Mouse (Mus musculus) forelimb bud, embryonic 11.5 days (tissue): ENCODE data around the gene Gripap1.
"Not testable (repeated sequence)": the region's sequence is repeated elsewhere in the genome, so short reads cannot be mapped to it uniquely, and the experiment has no call there.

Experiments used
- DNase-seq: peaks from one replicate; pipeline ENCODE4 v3.0.0-alpha.2; 2012; ENCODE audit warnings: low read depth, low spot score

Gene Gripap1

GRCm38 (mm10) chrX:7778450-7779244 lies 10.9 kb upstream of the Gripap1 start:
- DNase-seq, result no peak

GRCm38 (mm10) chrX:7779294-7779693 lies 10.3 kb upstream of the Gripap1 start:
- no peak for DNase-seq

- no peak for DNase-seq
These were observed 6.9 kb upstream of the Gripap1 start for GRCm38 (mm10) chrX:7782603-7783092.

GRCm38 (mm10) chrX:7790309-7790708 lies 744 bp downstream of the Gripap1 start:
- DNase-seq, result no peak

GRCm38 (mm10) chrX:7793361-7793760 lies 3.8 kb downstream of the Gripap1 start:
- DNase-seq, result peak; percentile 11

GRCm38 (mm10) chrX:7795016-7795415 lies 5.5 kb downstream of the Gripap1 start:
- DNase-seq, result peak; percentile 56

- no peak for DNase-seq
These were observed 7.8 kb downstream of the Gripap1 start for GRCm38 (mm10) chrX:7797327-7797726.

- not testable (repeated sequence) for DNase-seq
These were observed 12.6 kb downstream of the Gripap1 start for GRCm38 (mm10) chrX:7802157-7802556.

GRCm38 (mm10) chrX:7815016-7815415 lies 25.5 kb downstream of the Gripap1 start:
- DNase-seq, result not testable (repeated sequence)

- peak; percentile 9 for DNase-seq
These were observed 32.6 kb downstream of the Gripap1 start, which contains the start of gene Kcnd1 for GRCm38 (mm10) chrX:7821865-7822779. Gene Kcnd1 (plus strand): TSS chrX:7822289.

- no peak for DNase-seq
These were observed 47.6 kb downstream of the Gripap1 start for GRCm38 (mm10) chrX:7837146-7837545.

- no peak for DNase-seq
These were observed 51.2 kb downstream of the Gripap1 start for GRCm38 (mm10) chrX:7840842-7841162.

GRCm38 (mm10) chrX:7841163-7842162 lies 51.9 kb downstream of the Gripap1 start, which contains the start of gene Otud5:
Gene Otud5 (plus strand): TSS chrX:7841364.
- DNase-seq, result peak; percentile 93

- no peak for DNase-seq
These were observed 52.8 kb downstream of the Gripap1 start for GRCm38 (mm10) chrX:7842318-7842717.

- no peak for DNase-seq
These were observed 58.3 kb downstream of the Gripap1 start for GRCm38 (mm10) chrX:7847845-7848244.

GRCm38 (mm10) chrX:7854578-7854977 lies 65.0 kb downstream of the Gripap1 start:
- DNase-seq, result no peak

GRCm38 (mm10) chrX:7859191-7859753 lies 69.7 kb downstream of the Gripap1 start:
- no peak for DNase-seq

- DNase-seq, result no peak
These were observed 73.6 kb downstream of the Gripap1 start for GRCm38 (mm10) chrX:7863181-7863580.

- DNase-seq, result no peak
These were observed 75.0 kb downstream of the Gripap1 start for GRCm38 (mm10) chrX:7864551-7864950.

GRCm38 (mm10) chrX:7865343-7865742 lies 75.8 kb downstream of the Gripap1 start:
- DNase-seq, result no peak

GRCm38 (mm10) chrX:7865786-7866185 lies 76.2 kb downstream of the Gripap1 start:
- no peak for DNase-seq
